Mouse (Mus musculus): ENCODE results near the gene Bcas3.
A peak's percentile ranks its signal among the peaks of the same experiment; 100 is the strongest.

Bcas3 gene

GRCm38 (mm10) chr11:85751171-85751570, 398.2 kb downstream of the Bcas3 start:
- no peak for DNase-seq (ENCODE audit: low spot score in 2 of 2)

- DNase-seq (ENCODE audit: low spot score in 2 of 2) = no peak
Measured at GRCm38 (mm10) chr11:85754631-85755502, 401.9 kb downstream of the Bcas3 start.

GRCm38 (mm10) chr11:85755503-85756044, 402.6 kb downstream of the Bcas3 start:
- no peak for DNase-seq (ENCODE audit: low spot score in 2 of 2)

GRCm38 (mm10) chr11:85758891-85759290, 405.9 kb downstream of the Bcas3 start:
- DNase-seq (ENCODE audit: low spot score in 2 of 2) = no peak

GRCm38 (mm10) chr11:85759634-85760439, 406.9 kb downstream of the Bcas3 start:
- no peak for DNase-seq (ENCODE audit: low spot score in 2 of 2)

- no peak for DNase-seq (ENCODE audit: low spot score in 2 of 2)
Measured at GRCm38 (mm10) chr11:85760486-85761141, 407.6 kb downstream of the Bcas3 start.

- DNase-seq (ENCODE audit: low spot score in 2 of 2) = no peak
Measured at GRCm38 (mm10) chr11:85761170-85761569, 408.2 kb downstream of the Bcas3 start.

GRCm38 (mm10) chr11:85763655-85764054, 410.7 kb downstream of the Bcas3 start:
- no peak for DNase-seq (ENCODE audit: low spot score in 2 of 2)

GRCm38 (mm10) chr11:85766106-85766723, 413.2 kb downstream of the Bcas3 start:
- no peak for DNase-seq (ENCODE audit: low spot score in 2 of 2)

- no peak for DNase-seq (ENCODE audit: low spot score in 2 of 2)
Measured at GRCm38 (mm10) chr11:85766811-85767210, 413.8 kb downstream of the Bcas3 start.

- no peak for DNase-seq (ENCODE audit: low spot score in 2 of 2)
Measured at GRCm38 (mm10) chr11:85769740-85770139, 416.8 kb downstream of the Bcas3 start.

GRCm38 (mm10) chr11:85773391-85773790, 420.4 kb downstream of the Bcas3 start:
- DNase-seq (ENCODE audit: low spot score in 2 of 2) = no peak

GRCm38 (mm10) chr11:85774707-85775106, 421.7 kb downstream of the Bcas3 start:
- no peak for DNase-seq (ENCODE audit: low spot score in 2 of 2)

- no peak for DNase-seq (ENCODE audit: low spot score in 2 of 2)
Measured at GRCm38 (mm10) chr11:85775492-85775891, 422.5 kb downstream of the Bcas3 start.

- no peak for DNase-seq (ENCODE audit: low spot score in 2 of 2)
Measured at GRCm38 (mm10) chr11:85776861-85777360, 423.9 kb downstream of the Bcas3 start.

GRCm38 (mm10) chr11:85777950-85778349, 425.0 kb downstream of the Bcas3 start:
- DNase-seq (ENCODE audit: low spot score in 2 of 2) = no peak

GRCm38 (mm10) chr11:85780303-85780702, 427.3 kb downstream of the Bcas3 start:
- no peak for DNase-seq (ENCODE audit: low spot score in 2 of 2)

- DNase-seq (ENCODE audit: low spot score in 2 of 2) = no peak
Measured at GRCm38 (mm10) chr11:85786113-85786718, 433.2 kb downstream of the Bcas3 start.

- DNase-seq (ENCODE audit: low spot score in 2 of 2) = no peak
Measured at GRCm38 (mm10) chr11:85789750-85790149, 436.8 kb downstream of the Bcas3 start.

GRCm38 (mm10) chr11:85790267-85790666, 437.3 kb downstream of the Bcas3 start:
- DNase-seq (ENCODE audit: low spot score in 2 of 2) = peak; percentile 77 to 81

- no peak for DNase-seq (ENCODE audit: low spot score in 2 of 2)
Measured at GRCm38 (mm10) chr11:85791212-85791611, 438.2 kb downstream of the Bcas3 start.
